Mouse (Mus musculus) kidney, adult 18-20 months (tissue): Measurements from ENCODE around the gene Bmp2k.

ENCODE experiments used
- DNase-seq: peaks from one replicate; pipeline ENCODE4 v3.0.0; 2021

The Bmp2k gene

GRCm38 (mm10) chr5:97110697-97111096 lies 113.2 kb downstream of the Bmp2k start:
- no peak for DNase-seq

- DNase-seq, result peak; percentile 99
Measured at GRCm38 (mm10) chr5:97111207-97111910, 113.9 kb downstream of the Bmp2k start, which contains the start of gene Paqr3. Paqr3 (minus strand) TSS chr5:97111596.

- DNase-seq, result no peak
Measured at GRCm38 (mm10) chr5:97124977-97125376, 127.5 kb downstream of the Bmp2k start.

- no peak for DNase-seq
Measured at GRCm38 (mm10) chr5:97125459-97125970, 128.0 kb downstream of the Bmp2k start.

- DNase-seq, result no peak
Measured at GRCm38 (mm10) chr5:97126005-97126404, 128.5 kb downstream of the Bmp2k start.

GRCm38 (mm10) chr5:97127284-97127683 lies 129.8 kb downstream of the Bmp2k start:
- no peak for DNase-seq

GRCm38 (mm10) chr5:97128242-97129226 lies 131.0 kb downstream of the Bmp2k start:
- DNase-seq, result peak; percentile 48

- DNase-seq, result no peak
Measured at GRCm38 (mm10) chr5:97129589-97129988, 132.1 kb downstream of the Bmp2k start.

GRCm38 (mm10) chr5:97135331-97135730 lies 137.8 kb downstream of the Bmp2k start:
- no peak for DNase-seq
